Mouse (Mus musculus) lung, postnatal 0 days (tissue): ENCODE results near the gene Susd6.
A peak's percentile ranks its signal among the peaks of the same experiment; 100 is the strongest.

Source experiments
- CTCF ChIP-seq: IDR thresholded peaks from 2 replicates; pipeline ENCODE4 v1.5.1; 2016; ENCODE audit warnings: antibody characterized with exemption, mild to moderate bottlenecking
- EP300 ChIP-seq: IDR thresholded peaks from 2 replicates; pipeline ENCODE4 v1.6.1; 2016; ENCODE audit warnings: antibody characterized with exemption, mild to moderate bottlenecking, control low read depth

DNA sequence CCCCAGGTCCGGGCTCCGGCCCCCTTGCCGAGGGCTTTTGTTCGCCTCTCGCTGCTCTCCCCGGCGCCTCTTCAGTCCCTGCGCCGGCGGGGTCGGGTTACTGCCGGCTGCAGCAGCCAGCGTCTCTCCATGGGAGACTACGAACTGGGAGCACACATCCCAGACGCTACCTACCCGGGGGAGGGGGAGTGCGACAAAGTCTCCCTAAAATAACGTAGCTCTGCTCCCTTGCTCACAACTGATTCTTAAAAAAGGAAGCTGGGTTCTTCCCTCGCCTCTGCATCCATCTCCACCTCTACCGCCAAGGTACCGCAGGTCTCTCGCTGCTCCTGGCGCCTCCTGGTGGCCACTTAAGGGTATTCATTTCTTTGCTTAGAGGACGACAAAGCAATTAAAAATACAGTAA, 29.9 kb upstream of the Susd6 start, which contains the start of gene Ccdc177:
- TF ChIP-seq CTCF, result peak; percentile 94
- no peak for TF ChIP-seq EP300
